Mouse (Mus musculus): ENCODE results near the gene Fgf4.
A peak's percentile ranks its signal among the peaks of the same experiment; 100 is the strongest.

Fgf4 gene

GRCm38 (mm10) chr7:144907793-144908192, 60.6 kb downstream of the Fgf4 start:
- DNase-seq (ENCODE audit: low read depth in 1 of 2, low spot score in 2 of 2) = no peak

- DNase-seq (ENCODE audit: low read depth in 1 of 2, low spot score in 2 of 2) = no peak
These were observed 61.5 kb downstream of the Fgf4 start for GRCm38 (mm10) chr7:144908705-144909104.

GRCm38 (mm10) chr7:144911121-144911520, 64.0 kb downstream of the Fgf4 start:
- no peak for DNase-seq (ENCODE audit: low read depth in 1 of 2, low spot score in 2 of 2)

DNA sequence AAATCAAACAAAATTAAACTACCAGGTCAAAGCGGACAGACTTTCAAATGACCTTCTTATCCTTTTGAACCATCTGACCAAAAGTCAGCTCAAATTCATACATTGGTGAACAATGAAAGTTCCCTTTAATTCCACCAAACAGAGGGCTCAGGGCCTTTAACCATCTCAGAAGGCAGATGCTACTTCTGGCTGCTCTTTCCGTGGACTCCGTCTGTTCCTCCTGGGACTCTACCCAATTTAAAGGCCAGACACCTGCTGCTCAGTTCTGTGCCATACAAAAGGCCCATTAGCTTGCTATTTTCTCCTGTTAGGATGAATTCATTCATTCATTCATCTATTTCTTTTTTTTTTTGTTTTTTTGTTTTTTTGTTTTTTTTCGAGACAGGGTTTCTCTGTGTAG, 65.7 kb downstream of the Fgf4 start:
- no peak for DNase-seq (ENCODE audit: low read depth in 1 of 2, low spot score in 2 of 2)

GRCm38 (mm10) chr7:144914296-144914947, 67.3 kb downstream of the Fgf4 start:
- peak in 1 of 2 experiments; percentile 26 for DNase-seq (ENCODE audit: low read depth in 1 of 2, low spot score in 2 of 2)
